Mouse (Mus musculus) kidney, postnatal 0 days (tissue): ENCODE data around the gene Cdkal1. TPM values are rescaled to one million over a fixed set of nuclear protein-coding genes. Genes with fewer than 3 reads are reported as not detected.

Source experiments
- ATAC-seq: fragments of 200-750 bp; cut with Nextera tagmentation; replicated peaks from 2 replicates; pipeline ENCODE4 v1.8.0; 2017; ENCODE audit warnings: low read depth, moderate number of reproducible peaks, moderate TSS enrichment, moderate library complexity; ENCODE audit not compliant: low FRiP score
- DNase-seq: peaks from one replicate; pipeline ENCODE4 v3.0.0-alpha.2; 2016; ENCODE audit warnings: low spot score
- H3K27ac ChIP-seq: fragments of 300-500 bp; sonication (generic); 2 replicates; pipeline ENCODE4 v1.5.1; 2014; ENCODE audit warnings: mild to moderate bottlenecking
- H3K27me3 ChIP-seq: fragments of 300-500 bp; sonication (generic); 2 replicates; pipeline ENCODE4 v1.6.1; 2014; ENCODE audit warnings: low read length, mixed read lengths; ENCODE audit not compliant: insufficient read depth
- H3K36me3 ChIP-seq: fragments of 300-500 bp; sonication (generic); 2 replicates; pipeline ENCODE4 v1.6.1; 2014; ENCODE audit warnings: low read length, mixed read lengths; ENCODE audit not compliant: insufficient read depth
- H3K4me1 ChIP-seq: fragments of 300-500 bp; sonication (generic); replicated peaks from 2 replicates; pipeline ENCODE4 v1.6.1; 2014; ENCODE audit warnings: antibody characterized with exemption, low read length, mixed read lengths; ENCODE audit not compliant: insufficient read depth
- H3K4me2 ChIP-seq: fragments of 300-500 bp; sonication (generic); 2 replicates; pipeline ENCODE4 v1.6.1; 2014; ENCODE audit warnings: mild to moderate bottlenecking, low read length, moderate library complexity, mixed read lengths
- H3K4me3 ChIP-seq: fragments of 300-500 bp; sonication (generic); replicated peaks from 2 replicates; pipeline ENCODE4 v1.5.1; 2014; ENCODE audit warnings: low read depth, low read length
- H3K9ac ChIP-seq: fragments of 300-500 bp; sonication (generic); 2 replicates; pipeline ENCODE4 v1.6.1; 2014; ENCODE audit warnings: low read depth, low read length
- H3K9me3 ChIP-seq: fragments of 300-500 bp; sonication (generic); replicated peaks from 2 replicates; pipeline ENCODE4 v1.6.1; 2016; ENCODE audit warnings: low read length, inconsistent platforms, mixed read lengths
- CTCF ChIP-seq: IDR thresholded peaks from 2 replicates; pipeline ENCODE4 v1.5.1; 2016; ENCODE audit warnings: antibody characterized with exemption, low read depth, mild to moderate bottlenecking, moderate library complexity
- WGBS: fragments of 180-500 bp; shearing (Covaris S2); extraction: QIAGEN DNeasy Blood & Tissue Kit; methylation state at CpG from one replicate; pipeline ENCODE4 v1.1.7; 2014; 5-methylcytosine and 5-hydroxymethylcytosine counted together
- polyA plus RNA-seq: library from polyadenylated mRNA; unstranded; fragments of >200 nt; fragmentation: Nextera tagmentation; extraction: Ambion mirVana; gene quantifications from 2 replicates; pipeline ENCODE4 v1.2.1, GENCODE M21; 2015

Cdkal1 gene
- polyA plus RNA-seq, 1 experiment from 2014 or later, result 30.1 TPM

GRCm38 (mm10) chr13:29325946-29326345 is 529.5 kb downstream of the Cdkal1 start:
- DNase-seq, result no peak
- Histone ChIP-seq H3K9me3 (no peaks in the 10 kb centered on the region), H3K9ac (no peak overlapping the region), H3K4me2 (no peak overlapping the region), H3K36me3 (no peaks in the 10 kb centered on the region), H3K27ac (no peak overlapping the region), H3K27me3 (no peaks in the 10 kb centered on the region), H3K4me1 (no peaks in the 10 kb centered on the region), H3K4me3 (no peak overlapping the region)
- 86% methylated on average over 4 of the region's 4 CpGs for WGBS
- no peak for TF ChIP-seq CTCF
- ATAC-seq, result no peak

- Histone ChIP-seq H3K9ac (no peak overlapping the region), H3K4me2 (no peak overlapping the region), H3K27ac (no peak overlapping the region), H3K4me1 (no peaks in the 10 kb centered on the region), H3K4me3 (no peak overlapping the region), H3K9me3 (no peaks in the 10 kb centered on the region), H3K36me3 (no peaks in the 10 kb centered on the region), H3K27me3 (no peaks in the 10 kb centered on the region)
- TF ChIP-seq CTCF, result no peak
- DNase-seq, result no peak
- ATAC-seq, result no peak
- 66% methylated on average over 2 of the region's 2 CpGs for WGBS
These were observed 535.1 kb downstream of the Cdkal1 start for GRCm38 (mm10) chr13:29320421-29320820.

DNA sequence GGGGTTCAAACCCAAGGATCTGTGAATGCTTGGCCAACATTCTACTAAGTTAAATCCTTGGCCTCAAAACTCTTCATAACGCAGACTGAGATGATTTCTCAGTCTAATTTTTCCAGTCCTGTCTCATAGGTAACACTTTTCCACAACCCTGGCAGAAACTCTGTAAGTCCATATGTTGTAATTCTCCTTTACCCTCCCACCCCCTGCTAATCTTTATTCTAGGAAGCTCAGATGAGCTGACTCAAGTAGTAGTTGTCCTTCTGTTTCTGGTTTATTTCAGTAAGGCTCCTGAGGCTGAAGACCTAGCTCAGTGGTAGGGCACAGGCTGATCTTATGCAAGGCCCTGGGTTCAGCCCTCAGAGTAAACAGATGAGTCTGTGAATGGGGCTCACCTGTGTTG is 537.8 kb downstream of the Cdkal1 start:
- DNase-seq, result no peak
- no peaks in the 10 kb centered on the region for H3K4me1 ChIP-seq
- H3K9ac ChIP-seq, result no peak overlapping the region
- H3K4me3 ChIP-seq, result no peak overlapping the region
- no peak overlapping the region for H3K4me2 ChIP-seq
- H3K36me3 ChIP-seq, result no peaks in the 10 kb centered on the region
- WGBS, result 86% methylated on average over 1 of the region's 1 CpGs
- H3K27ac ChIP-seq, result no peak overlapping the region
- no peak for TF ChIP-seq CTCF
- ATAC-seq, result no peak
- no peaks in the 10 kb centered on the region for H3K9me3 ChIP-seq
- no peaks in the 10 kb centered on the region for H3K27me3 ChIP-seq

GRCm38 (mm10) chr13:29316271-29316670 is 539.2 kb downstream of the Cdkal1 start:
- no peak for TF ChIP-seq CTCF
- Histone ChIP-seq H3K36me3 (no peaks in the 10 kb centered on the region), H3K9me3 (no peaks in the 10 kb centered on the region), H3K4me3 (no peak overlapping the region), H3K9ac (no peak overlapping the region), H3K27ac (no peak overlapping the region), H3K27me3 (no peaks in the 10 kb centered on the region), H3K4me2 (no peak overlapping the region), H3K4me1 (no peaks in the 10 kb centered on the region)
- 95% methylated on average over 5 of the region's 5 CpGs for WGBS
- DNase-seq (no peak), ATAC-seq (no peak)

GRCm38 (mm10) chr13:29312026-29312425 is 543.4 kb downstream of the Cdkal1 start:
- WGBS, result 70% methylated on average over 2 of the region's 2 CpGs
- no peak overlapping the region for H3K9ac ChIP-seq
- no peaks in the 10 kb centered on the region for H3K9me3 ChIP-seq
- no peak overlapping the region for H3K4me3 ChIP-seq
- H3K27ac ChIP-seq, result no peak overlapping the region
- H3K4me2 ChIP-seq, result no peak overlapping the region
- H3K36me3 ChIP-seq, result no peaks in the 10 kb centered on the region
- H3K27me3 ChIP-seq, result no peaks in the 10 kb centered on the region
- ATAC-seq, result no peak
- TF ChIP-seq CTCF, result no peak
- no peak for DNase-seq
- H3K4me1 ChIP-seq, result no peaks in the 10 kb centered on the region

DNA sequence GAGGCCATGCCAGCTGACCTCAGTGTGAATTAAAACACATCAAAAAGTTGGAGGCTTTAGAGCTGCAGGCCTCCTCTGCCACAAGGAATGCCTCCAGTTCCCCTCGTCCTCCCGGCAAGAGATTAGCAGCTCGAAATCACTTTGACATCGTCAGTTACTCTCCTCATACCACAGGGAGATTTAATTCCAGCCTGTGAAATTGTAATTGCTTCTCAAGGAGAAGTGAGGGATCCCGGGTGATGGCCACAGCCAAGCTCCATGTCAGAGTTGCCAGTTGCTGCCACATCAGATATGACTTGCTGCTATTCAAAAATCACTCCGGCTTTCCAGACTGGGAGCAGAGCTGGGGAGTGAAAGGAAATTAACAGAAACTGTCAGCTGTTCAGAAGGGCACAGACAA is 548.1 kb downstream of the Cdkal1 start:
- WGBS, result 34% methylated on average over 6 of the region's 6 CpGs
- Histone ChIP-seq H3K4me2 (no peak overlapping the region), H3K27ac (no peak overlapping the region), H3K36me3 (no peaks in the 10 kb centered on the region), H3K27me3 (no peaks in the 10 kb centered on the region), H3K9me3 (no peaks in the 10 kb centered on the region), H3K4me1 (no peaks in the 10 kb centered on the region), H3K4me3 (no peak overlapping the region), H3K9ac (no peak overlapping the region)
- DNase-seq, result peak; percentile 47
- no peak for ATAC-seq
- TF ChIP-seq CTCF, result no peak

DNA sequence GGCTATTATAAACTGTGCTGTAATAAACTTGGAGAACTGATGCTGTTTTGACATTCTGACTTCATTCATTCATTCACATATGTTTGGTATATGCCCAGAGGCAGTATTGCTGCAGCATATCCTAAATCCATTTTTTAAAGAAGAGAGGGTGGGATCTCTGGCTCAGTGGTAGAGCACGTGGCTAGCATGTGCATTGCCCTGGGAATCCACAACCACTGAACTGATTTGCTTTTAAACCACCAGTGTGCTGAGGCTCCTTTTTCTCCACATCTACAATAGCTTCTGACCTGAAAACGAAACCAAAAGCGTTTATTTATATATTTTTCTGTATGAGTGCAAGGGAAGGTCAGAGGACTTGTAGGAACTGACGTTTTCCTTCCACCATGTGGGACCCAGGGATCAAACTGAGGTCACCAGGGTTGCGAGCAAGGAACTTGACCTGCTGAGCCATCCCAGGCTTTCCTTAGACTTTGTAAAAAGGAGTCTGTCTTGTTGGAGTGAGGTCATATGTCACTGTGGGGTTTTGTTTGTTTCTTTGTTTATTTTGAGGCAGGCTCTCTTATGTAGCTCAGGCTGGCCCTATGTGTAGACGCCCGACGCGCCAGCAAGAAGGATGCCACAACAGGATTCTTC is 562.8 kb downstream of the Cdkal1 start:
- Histone ChIP-seq H3K36me3 (no peaks in the 10 kb centered on the region), H3K4me3 (no peak overlapping the region), H3K27ac (no peak overlapping the region), H3K9ac (no peak overlapping the region), H3K27me3 (no peaks in the 10 kb centered on the region), H3K4me2 (no peak overlapping the region), H3K4me1 (no peaks in the 10 kb centered on the region), H3K9me3 (no peaks in the 10 kb centered on the region)
- DNase-seq (no peak), ATAC-seq (no peak)
- TF ChIP-seq CTCF, result no peak
- WGBS, result 77% methylated on average over 9 of the region's 9 CpGs
